Mouse (Mus musculus): Measurements from ENCODE around the gene Cmah. TPM values are rescaled to one million over a fixed set of nuclear protein-coding genes. Genes with fewer than 3 reads are reported as not detected.

The Cmah gene
- polyA plus RNA-seq, 1 experiment from 2014 or later: 0.43 TPM

GRCm38 (mm10) chr13:24445166-24445565, 118.0 kb downstream of the Cmah start:
- ATAC-seq (ENCODE audit: low FRiP score): no peak
- no peaks in the 10 kb centered on the region for H3K4me1 ChIP-seq (replicated peaks; ENCODE audit: control insufficient read depth, insufficient read depth, low read length)
- 92% methylated on average over 3 of the region's 3 CpGs for WGBS

DNA sequence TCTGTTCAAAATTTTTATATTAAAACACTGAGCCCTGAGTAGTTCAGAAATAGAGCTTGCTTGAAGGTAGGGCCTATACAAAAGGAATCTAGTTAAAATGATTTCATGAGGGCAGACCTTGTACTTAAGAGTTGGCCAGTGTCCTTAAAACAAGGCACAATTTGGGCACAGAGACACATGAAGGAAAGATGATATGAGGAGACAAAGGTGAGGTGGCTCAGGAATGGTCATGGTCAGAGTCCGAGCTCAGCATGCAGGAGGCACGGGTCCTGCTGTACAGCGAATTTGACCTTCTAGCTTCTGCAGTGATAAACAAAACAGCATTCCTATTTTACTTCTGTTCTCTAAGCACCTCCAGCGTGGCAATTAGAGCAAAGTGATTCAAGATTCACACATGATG, 118.9 kb downstream of the Cmah start:
- Histone ChIP-seq H3K27me3 (ENCODE audit: control insufficient read depth, insufficient read depth, low read length) (no peaks in the 10 kb centered on the region), H3K36me3 (ENCODE audit: control insufficient read depth, insufficient read depth, low read length) (no peaks in the 10 kb centered on the region), H3K9ac (ENCODE audit: low read depth, low read length) (no peak overlapping the region), H3K4me2 (replicated peaks; ENCODE audit: low read depth, low read length) (no peak overlapping the region), H3K4me1 (replicated peaks; ENCODE audit: control insufficient read depth, insufficient read depth, low read length) (no peaks in the 10 kb centered on the region), H3K4me3 (ENCODE audit: low read depth, low read length) (no peak overlapping the region), H3K27ac (ENCODE audit: low read depth, low read length) (no peak overlapping the region), H3K9me3 (ENCODE audit: control insufficient read depth, low read length) (no peaks in the 10 kb centered on the region)
- no peak for ATAC-seq (ENCODE audit: low FRiP score)
- no peak for DNase-seq (ENCODE audit: low spot score)
- 85% methylated on average over 4 of the region's 4 CpGs for WGBS

More at GRCm38 (mm10) chr13:24445166-24445565, 118.0 kb downstream of the Cmah start:
- no peaks in the 10 kb centered on the region for H3K9me3 ChIP-seq (ENCODE audit: control insufficient read depth, low read length)
- no peaks in the 10 kb centered on the region for H3K36me3 ChIP-seq (ENCODE audit: control insufficient read depth, insufficient read depth, low read length)
- no peak overlapping the region for H3K4me3 ChIP-seq (ENCODE audit: low read depth, low read length)
- no peak overlapping the region for H3K27ac ChIP-seq (ENCODE audit: low read depth, low read length)
- no peak overlapping the region for H3K4me2 ChIP-seq (replicated peaks; ENCODE audit: low read depth, low read length)
- no peaks in the 10 kb centered on the region for H3K27me3 ChIP-seq (ENCODE audit: control insufficient read depth, insufficient read depth, low read length)
- DNase-seq (ENCODE audit: low spot score): no peak
- H3K9ac ChIP-seq (ENCODE audit: low read depth, low read length): no peak overlapping the region

DNA sequence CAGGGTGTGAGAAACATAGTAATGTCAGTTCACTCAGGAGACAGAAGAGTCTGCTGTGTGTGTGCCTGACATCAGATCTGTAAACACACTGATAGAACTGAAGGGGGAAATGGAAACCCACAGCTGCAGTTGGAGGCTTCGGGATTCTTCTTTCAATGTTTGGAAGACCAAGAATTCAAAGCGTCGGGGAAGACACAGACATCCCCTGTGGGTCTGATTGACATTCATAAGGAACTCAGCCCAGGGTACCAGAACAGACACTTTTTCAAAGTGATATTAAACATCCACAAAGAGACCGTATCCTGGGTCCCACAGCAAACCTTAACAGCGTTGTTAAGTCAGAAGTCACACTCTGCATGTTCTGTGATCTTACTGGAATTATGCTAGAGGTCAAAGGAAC, 119.8 kb downstream of the Cmah start:
- Histone ChIP-seq H3K4me2 (replicated peaks; ENCODE audit: low read depth, low read length) (no peak overlapping the region), H3K4me1 (replicated peaks; ENCODE audit: control insufficient read depth, insufficient read depth, low read length) (no peaks in the 10 kb centered on the region), H3K9me3 (ENCODE audit: control insufficient read depth, low read length) (no peaks in the 10 kb centered on the region), H3K4me3 (ENCODE audit: low read depth, low read length) (no peak overlapping the region), H3K27me3 (ENCODE audit: control insufficient read depth, insufficient read depth, low read length) (no peaks in the 10 kb centered on the region), H3K9ac (ENCODE audit: low read depth, low read length) (no peak overlapping the region), H3K36me3 (ENCODE audit: control insufficient read depth, insufficient read depth, low read length) (no peaks in the 10 kb centered on the region), H3K27ac (ENCODE audit: low read depth, low read length) (no peak overlapping the region)
- no peak for ATAC-seq (ENCODE audit: low FRiP score)
- no peak for DNase-seq (ENCODE audit: low spot score)
- 69% methylated on average over 5 of the region's 5 CpGs for WGBS

GRCm38 (mm10) chr13:24448578-24448977, 121.4 kb downstream of the Cmah start:
- WGBS: 79% methylated on average over 6 of the region's 6 CpGs
- Histone ChIP-seq H3K9me3 (ENCODE audit: control insufficient read depth, low read length) (no peaks in the 10 kb centered on the region), H3K9ac (ENCODE audit: low read depth, low read length) (no peak overlapping the region), H3K36me3 (ENCODE audit: control insufficient read depth, insufficient read depth, low read length) (no peaks in the 10 kb centered on the region), H3K4me2 (replicated peaks; ENCODE audit: low read depth, low read length) (no peak overlapping the region), H3K4me1 (replicated peaks; ENCODE audit: control insufficient read depth, insufficient read depth, low read length) (no peaks in the 10 kb centered on the region), H3K27me3 (ENCODE audit: control insufficient read depth, insufficient read depth, low read length) (no peaks in the 10 kb centered on the region), H3K4me3 (ENCODE audit: low read depth, low read length) (no peak overlapping the region), H3K27ac (ENCODE audit: low read depth, low read length) (no peak overlapping the region)
- DNase-seq (ENCODE audit: low spot score): no peak
- no peak for ATAC-seq (ENCODE audit: low FRiP score)

- no peak overlapping the region for H3K4me3 ChIP-seq (ENCODE audit: low read depth, low read length)
- no peak overlapping the region for H3K27ac ChIP-seq (ENCODE audit: low read depth, low read length)
- no peaks in the 10 kb centered on the region for H3K9me3 ChIP-seq (ENCODE audit: control insufficient read depth, low read length)
- H3K4me2 ChIP-seq (replicated peaks; ENCODE audit: low read depth, low read length): no peak overlapping the region
- no peaks in the 10 kb centered on the region for H3K4me1 ChIP-seq (replicated peaks; ENCODE audit: control insufficient read depth, insufficient read depth, low read length)
- H3K27me3 ChIP-seq (ENCODE audit: control insufficient read depth, insufficient read depth, low read length): no peaks in the 10 kb centered on the region
- DNase-seq (ENCODE audit: low spot score) (no peak), ATAC-seq (ENCODE audit: low FRiP score) (no peak)
- 83% methylated on average over 2 of the region's 2 CpGs for WGBS
- H3K9ac ChIP-seq (ENCODE audit: low read depth, low read length): no peak overlapping the region
- H3K36me3 ChIP-seq (ENCODE audit: control insufficient read depth, insufficient read depth, low read length): no peaks in the 10 kb centered on the region
These were observed 124.3 kb downstream of the Cmah start for GRCm38 (mm10) chr13:24451455-24451854.

DNA sequence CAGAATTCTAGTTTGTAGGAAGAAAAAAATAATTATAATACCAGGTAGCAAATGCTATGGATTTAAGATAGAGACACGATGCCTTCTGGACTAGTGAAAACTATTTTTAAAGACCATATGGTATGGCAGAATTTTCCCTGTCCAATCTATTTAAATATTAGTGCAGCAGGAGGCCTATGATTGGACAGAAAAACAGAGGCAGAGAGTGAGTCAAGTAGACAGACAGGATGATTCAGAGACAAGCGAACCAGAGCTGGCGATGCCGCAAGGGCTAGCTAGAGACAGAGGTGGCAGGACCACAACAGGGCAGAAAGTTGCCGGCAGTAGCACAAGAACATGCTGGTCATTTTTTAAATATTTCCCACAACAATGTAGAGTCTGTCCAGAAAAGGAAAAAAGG, 126.5 kb downstream of the Cmah start:
- H3K4me2 ChIP-seq (replicated peaks; ENCODE audit: low read depth, low read length): no peak overlapping the region
- H3K9ac ChIP-seq (ENCODE audit: low read depth, low read length): no peak overlapping the region
- no peak for DNase-seq (ENCODE audit: low spot score)
- WGBS: 94% methylated on average over 5 of the region's 5 CpGs
- no peaks in the 10 kb centered on the region for H3K4me1 ChIP-seq (replicated peaks; ENCODE audit: control insufficient read depth, insufficient read depth, low read length)
- H3K27me3 ChIP-seq (ENCODE audit: control insufficient read depth, insufficient read depth, low read length): no peaks in the 10 kb centered on the region
- H3K36me3 ChIP-seq (ENCODE audit: control insufficient read depth, insufficient read depth, low read length): no peaks in the 10 kb centered on the region
- ATAC-seq (ENCODE audit: low FRiP score): no peak
- no peaks in the 10 kb centered on the region for H3K9me3 ChIP-seq (ENCODE audit: control insufficient read depth, low read length)
- no peak overlapping the region for H3K27ac ChIP-seq (ENCODE audit: low read depth, low read length)
- H3K4me3 ChIP-seq (ENCODE audit: low read depth, low read length): no peak overlapping the region

GRCm38 (mm10) chr13:24456385-24456784, 129.2 kb downstream of the Cmah start:
- no peaks in the 10 kb centered on the region for H3K36me3 ChIP-seq (ENCODE audit: control insufficient read depth, insufficient read depth, low read length)
- no peaks in the 10 kb centered on the region for H3K4me1 ChIP-seq (replicated peaks; ENCODE audit: control insufficient read depth, insufficient read depth, low read length)
- H3K9ac ChIP-seq (ENCODE audit: low read depth, low read length): no peak overlapping the region
- WGBS: 90% methylated on average over 4 of the region's 4 CpGs
- H3K9me3 ChIP-seq (ENCODE audit: control insufficient read depth, low read length): no peaks in the 10 kb centered on the region
- H3K4me2 ChIP-seq (replicated peaks; ENCODE audit: low read depth, low read length): no peak overlapping the region
- H3K27me3 ChIP-seq (ENCODE audit: control insufficient read depth, insufficient read depth, low read length): no peaks in the 10 kb centered on the region
- H3K27ac ChIP-seq (ENCODE audit: low read depth, low read length): no peak overlapping the region
- no peak overlapping the region for H3K4me3 ChIP-seq (ENCODE audit: low read depth, low read length)
- DNase-seq (ENCODE audit: low spot score): no peak
- ATAC-seq (ENCODE audit: low FRiP score): no peak

- H3K4me3 ChIP-seq (ENCODE audit: low read depth, low read length): no peak overlapping the region
- H3K36me3 ChIP-seq (ENCODE audit: control insufficient read depth, insufficient read depth, low read length): no peaks in the 10 kb centered on the region
- ATAC-seq (ENCODE audit: low FRiP score) (no peak), DNase-seq (ENCODE audit: low spot score) (no peak)
- H3K4me1 ChIP-seq (replicated peaks; ENCODE audit: control insufficient read depth, insufficient read depth, low read length): no peaks in the 10 kb centered on the region
- 87% methylated on average over 5 of the region's 5 CpGs for WGBS
- no peak overlapping the region for H3K27ac ChIP-seq (ENCODE audit: low read depth, low read length)
- no peaks in the 10 kb centered on the region for H3K27me3 ChIP-seq (ENCODE audit: control insufficient read depth, insufficient read depth, low read length)
- no peak overlapping the region for H3K9ac ChIP-seq (ENCODE audit: low read depth, low read length)
- no peak overlapping the region for H3K4me2 ChIP-seq (replicated peaks; ENCODE audit: low read depth, low read length)
- no peaks in the 10 kb centered on the region for H3K9me3 ChIP-seq (ENCODE audit: control insufficient read depth, low read length)
These were observed 133.3 kb downstream of the Cmah start for GRCm38 (mm10) chr13:24460517-24460916.

- DNase-seq (ENCODE audit: low spot score): no peak
- no peaks in the 10 kb centered on the region for H3K9me3 ChIP-seq (ENCODE audit: control insufficient read depth, low read length)
- no peak overlapping the region for H3K4me2 ChIP-seq (replicated peaks; ENCODE audit: low read depth, low read length)
- H3K9ac ChIP-seq (ENCODE audit: low read depth, low read length): no peak overlapping the region
- H3K36me3 ChIP-seq (ENCODE audit: control insufficient read depth, insufficient read depth, low read length): no peaks in the 10 kb centered on the region
- H3K27ac ChIP-seq (ENCODE audit: low read depth, low read length): no peak overlapping the region
- H3K4me1 ChIP-seq (replicated peaks; ENCODE audit: control insufficient read depth, insufficient read depth, low read length): no peaks in the 10 kb centered on the region
- no peak overlapping the region for H3K4me3 ChIP-seq (ENCODE audit: low read depth, low read length)
- WGBS: 89% methylated on average over 7 of the region's 7 CpGs
- no peak for ATAC-seq (ENCODE audit: low FRiP score)
- no peaks in the 10 kb centered on the region for H3K27me3 ChIP-seq (ENCODE audit: control insufficient read depth, insufficient read depth, low read length)
These were observed 136.6 kb downstream of the Cmah start for GRCm38 (mm10) chr13:24463767-24464166.
